Mouse (Mus musculus): ENCODE measurements at regions not wholly inside any gene's neighbourhood (a gene's known extent, or its start where the extent isn't known, plus 50 kb on each side); places are given as distances from the start of the nearest gene placed in this dataset.

GRCm38 (mm10) chr6:117237096-117237495 is 68.8 kb downstream of the Cxcl12 start:
- H3K27ac ChIP-seq = no peak overlapping the region
- WGBS = 95% methylated on average over 5 of the region's 5 CpGs
- no peak overlapping the region for H3K4me2 ChIP-seq (replicated peaks)
- H3K4me1 ChIP-seq (replicated peaks) = no peaks in the 10 kb centered on the region
- H3K4me3 ChIP-seq (replicated peaks) = no peak overlapping the region
- no peaks in the 10 kb centered on the region for H3K27me3 ChIP-seq
- H3K9ac ChIP-seq (replicated peaks) = no peak overlapping the region
- ATAC-seq = no peak
- H3K9me3 ChIP-seq = no peaks in the 10 kb centered on the region
- no peaks in the 10 kb centered on the region for H3K36me3 ChIP-seq

DNA sequence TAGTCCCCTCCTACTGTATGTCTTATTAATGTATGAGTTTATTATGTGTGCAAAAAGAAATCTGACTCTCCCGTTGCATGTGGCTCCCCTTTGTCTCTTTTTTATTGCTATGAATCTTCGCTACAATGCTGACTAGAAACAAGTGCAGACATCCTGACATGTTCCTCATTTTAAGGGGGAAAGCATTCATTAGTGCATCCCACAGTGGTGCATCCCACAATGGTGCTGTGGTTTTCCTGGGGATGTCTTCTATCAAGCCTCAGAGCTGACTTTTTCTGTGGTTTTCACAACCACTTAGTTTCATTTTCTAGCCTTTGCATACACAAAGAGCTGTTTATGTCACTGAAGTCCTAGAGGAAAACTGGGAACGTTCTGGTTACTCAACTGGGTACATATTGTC is 72.9 kb downstream of the Cxcl12 start:
- no peak for ATAC-seq
- Histone ChIP-seq H3K4me3 (replicated peaks) (no peak overlapping the region), H3K36me3 (no peaks in the 10 kb centered on the region), H3K4me2 (replicated peaks) (no peak overlapping the region), H3K27ac (no peak overlapping the region), H3K27me3 (no peaks in the 10 kb centered on the region), H3K4me1 (replicated peaks) (no peaks in the 10 kb centered on the region), H3K9me3 (no peaks in the 10 kb centered on the region), H3K9ac (replicated peaks) (no peak overlapping the region)
- 76% methylated on average over 3 of the region's 3 CpGs for WGBS

- 83% methylated on average over 5 of the region's 5 CpGs for WGBS
- Histone ChIP-seq H3K36me3 (no peaks in the 10 kb centered on the region), H3K9me3 (no peaks in the 10 kb centered on the region), H3K27me3 (no peaks in the 10 kb centered on the region), H3K27ac (no peak overlapping the region), H3K4me2 (replicated peaks) (no peak overlapping the region), H3K9ac (replicated peaks) (no peak overlapping the region), H3K4me1 (replicated peaks) (no peaks in the 10 kb centered on the region), H3K4me3 (replicated peaks) (no peak overlapping the region)
- ATAC-seq = no peak
Measured at GRCm38 (mm10) chr6:117245398-117245797, 77.1 kb downstream of the Cxcl12 start.

GRCm38 (mm10) chr6:117245849-117246248 is 77.5 kb downstream of the Cxcl12 start:
- Histone ChIP-seq H3K27me3 (no peaks in the 10 kb centered on the region), H3K4me2 (replicated peaks) (no peak overlapping the region), H3K4me3 (replicated peaks) (no peak overlapping the region), H3K9ac (replicated peaks) (no peak overlapping the region), H3K4me1 (replicated peaks) (no peaks in the 10 kb centered on the region), H3K36me3 (no peaks in the 10 kb centered on the region), H3K9me3 (no peaks in the 10 kb centered on the region), H3K27ac (no peak overlapping the region)
- ATAC-seq = no peak
- 84% methylated on average over 6 of the region's 6 CpGs for WGBS

GRCm38 (mm10) chr6:117249230-117249921 is 81.0 kb downstream of the Cxcl12 start:
- H3K4me2 ChIP-seq (replicated peaks) = no peak overlapping the region
- H3K27me3 ChIP-seq = no peaks in the 10 kb centered on the region
- WGBS = 83% methylated on average over 18 of the region's 18 CpGs
- no peak overlapping the region for H3K4me3 ChIP-seq (replicated peaks)
- no peak overlapping the region for H3K27ac ChIP-seq
- H3K4me1 ChIP-seq (replicated peaks) = peaks cover 11% of the 10 kb centered on the region
- no peaks in the 10 kb centered on the region for H3K36me3 ChIP-seq
- no peak overlapping the region for H3K9ac ChIP-seq (replicated peaks)
- no peak for ATAC-seq
- H3K9me3 ChIP-seq = no peaks in the 10 kb centered on the region

- Histone ChIP-seq H3K4me2 (replicated peaks) (no peak overlapping the region), H3K4me1 (replicated peaks) (peaks cover 15% of the 10 kb centered on the region), H3K36me3 (no peaks in the 10 kb centered on the region), H3K27me3 (no peaks in the 10 kb centered on the region), H3K9me3 (no peaks in the 10 kb centered on the region), H3K9ac (replicated peaks) (no peak overlapping the region), H3K27ac (no peak overlapping the region), H3K4me3 (replicated peaks) (no peak overlapping the region)
- no peak for ATAC-seq
- WGBS = 39% methylated on average over 2 of the region's 2 CpGs
Measured at GRCm38 (mm10) chr6:117250051-117250450, 81.7 kb downstream of the Cxcl12 start.

DNA sequence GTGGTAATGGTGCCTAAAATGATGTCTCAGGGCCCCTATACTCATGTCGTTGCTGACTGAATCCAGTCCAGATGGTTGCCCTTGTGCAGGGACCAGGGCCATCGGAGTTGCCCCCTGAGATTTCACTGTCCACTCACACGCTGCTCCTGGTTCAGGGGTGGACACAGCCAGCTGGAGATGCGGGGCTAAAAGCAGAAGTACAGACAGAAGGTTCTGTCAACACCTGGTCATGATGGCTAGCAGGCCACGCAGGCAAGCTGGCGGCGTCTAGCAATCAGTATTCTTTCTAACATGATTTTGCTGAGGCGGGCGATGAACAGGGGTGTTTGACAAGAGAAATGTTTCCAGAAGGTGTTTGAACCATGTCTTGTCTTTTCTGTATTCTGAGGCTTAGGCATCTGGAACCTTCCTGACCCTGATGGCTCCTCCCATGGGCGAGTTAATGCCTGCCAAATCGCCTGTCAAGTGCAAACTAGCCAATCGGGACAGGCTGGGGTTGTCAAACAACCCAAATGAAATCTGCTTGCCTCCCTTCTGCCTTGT is 83.1 kb downstream of the Cxcl12 start:
- H3K9ac ChIP-seq (replicated peaks) = no peak overlapping the region
- H3K4me3 ChIP-seq (replicated peaks) = no peak overlapping the region
- H3K9me3 ChIP-seq = no peaks in the 10 kb centered on the region
- H3K4me2 ChIP-seq (replicated peaks) = no peak overlapping the region
- H3K4me1 ChIP-seq (replicated peaks) = peaks cover 15% of the 10 kb centered on the region
- no peak overlapping the region for H3K27ac ChIP-seq
- H3K27me3 ChIP-seq = no peaks in the 10 kb centered on the region
- 81% methylated on average over 12 of the region's 12 CpGs for WGBS
- no peaks in the 10 kb centered on the region for H3K36me3 ChIP-seq
- ATAC-seq = no peak

GRCm38 (mm10) chr6:117252361-117252760 is 84.0 kb downstream of the Cxcl12 start:
- Histone ChIP-seq H3K4me2 (replicated peaks) (no peak overlapping the region), H3K27me3 (no peaks in the 10 kb centered on the region), H3K9ac (replicated peaks) (no peak overlapping the region), H3K36me3 (no peaks in the 10 kb centered on the region), H3K9me3 (no peaks in the 10 kb centered on the region), H3K27ac (no peak overlapping the region), H3K4me3 (replicated peaks) (no peak overlapping the region), H3K4me1 (replicated peaks) (peaks cover 15% of the 10 kb centered on the region)
- ATAC-seq = no peak
- 69% methylated on average over 2 of the region's 2 CpGs for WGBS

DNA sequence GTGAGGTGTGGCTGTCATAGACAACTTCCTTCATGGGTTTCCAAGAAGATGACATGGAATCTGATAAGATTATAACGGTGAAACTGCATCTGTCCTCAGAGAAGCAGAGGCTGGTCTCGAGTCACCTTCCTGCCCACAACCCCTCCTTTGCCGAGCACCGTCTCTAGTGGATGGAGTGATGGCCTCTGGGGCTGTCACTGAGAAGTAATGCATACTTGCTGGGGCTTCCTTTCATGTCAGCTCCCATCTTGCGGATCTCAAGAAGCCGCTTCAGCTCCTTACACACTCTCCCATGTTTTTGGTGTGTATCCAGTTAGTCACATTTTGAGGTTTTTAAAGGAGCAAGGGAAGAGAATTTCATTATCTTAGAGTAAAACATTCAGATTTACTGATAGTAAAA is 84.7 kb downstream of the Cxcl12 start:
- 82% methylated on average over 6 of the region's 6 CpGs for WGBS
- Histone ChIP-seq H3K9me3 (no peaks in the 10 kb centered on the region), H3K4me3 (replicated peaks) (no peak overlapping the region), H3K36me3 (no peaks in the 10 kb centered on the region), H3K4me1 (replicated peaks) (peaks cover 15% of the 10 kb centered on the region), H3K9ac (replicated peaks) (no peak overlapping the region), H3K27ac (no peak overlapping the region), H3K27me3 (no peaks in the 10 kb centered on the region), H3K4me2 (replicated peaks) (no peak overlapping the region)
- no peak for ATAC-seq

DNA sequence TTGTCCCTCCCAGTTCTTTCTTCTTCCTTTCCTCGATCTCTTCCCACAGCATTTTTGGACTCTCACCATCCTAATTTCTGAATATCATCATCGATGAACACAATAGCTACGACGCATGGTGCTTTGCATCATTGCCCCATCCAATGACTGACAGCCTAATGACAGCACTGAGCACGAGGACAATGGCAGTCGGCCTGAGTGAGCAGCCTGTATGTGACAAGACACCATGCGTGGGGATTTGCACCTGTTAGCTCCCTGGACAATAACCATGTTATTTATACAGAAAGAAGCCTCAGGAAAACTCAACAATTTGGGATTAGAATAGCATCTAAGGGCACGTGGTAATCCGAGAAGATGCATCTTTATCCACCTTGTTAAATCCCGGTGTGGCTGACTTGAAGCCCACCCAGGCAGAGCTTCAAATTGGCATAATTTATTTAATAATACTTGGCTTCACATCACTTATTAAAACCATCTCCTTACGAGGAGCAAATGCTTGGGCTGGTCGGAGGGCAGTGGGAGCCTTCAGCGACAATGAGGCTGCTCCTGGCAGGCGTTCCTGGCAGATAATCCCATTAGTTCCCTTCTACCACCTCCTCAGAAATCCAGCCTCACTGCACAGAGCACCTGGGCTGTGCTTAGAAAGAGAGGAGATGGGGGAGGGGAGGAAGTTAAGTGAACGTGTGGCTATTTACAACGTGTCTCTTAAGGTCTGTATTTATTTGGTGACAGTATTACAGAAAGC is 85.4 kb downstream of the Cxcl12 start:
- Histone ChIP-seq H3K27ac (no peak overlapping the region), H3K9ac (replicated peaks) (no peak overlapping the region), H3K27me3 (no peaks in the 10 kb centered on the region), H3K4me3 (replicated peaks) (no peak overlapping the region), H3K9me3 (no peaks in the 10 kb centered on the region), H3K36me3 (no peaks in the 10 kb centered on the region), H3K4me2 (replicated peaks) (no peak overlapping the region), H3K4me1 (replicated peaks) (peaks cover 15% of the 10 kb centered on the region)
- peak; percentile 73 for ATAC-seq
- WGBS = 11% methylated on average over 16 of the region's 16 CpGs

- H3K9ac ChIP-seq (replicated peaks) = no peak overlapping the region
- H3K27me3 ChIP-seq = no peaks in the 10 kb centered on the region
- H3K4me3 ChIP-seq (replicated peaks) = no peak overlapping the region
- 65% methylated on average over 3 of the region's 3 CpGs for WGBS
- no peaks in the 10 kb centered on the region for H3K36me3 ChIP-seq
- peaks cover 15% of the 10 kb centered on the region for H3K4me1 ChIP-seq (replicated peaks)
- ATAC-seq = peak; percentile 80
- no peaks in the 10 kb centered on the region for H3K9me3 ChIP-seq
- H3K4me2 ChIP-seq (replicated peaks) = no peak overlapping the region
- H3K27ac ChIP-seq = no peak overlapping the region
Measured at GRCm38 (mm10) chr6:117254620-117255228, 86.4 kb downstream of the Cxcl12 start.

DNA sequence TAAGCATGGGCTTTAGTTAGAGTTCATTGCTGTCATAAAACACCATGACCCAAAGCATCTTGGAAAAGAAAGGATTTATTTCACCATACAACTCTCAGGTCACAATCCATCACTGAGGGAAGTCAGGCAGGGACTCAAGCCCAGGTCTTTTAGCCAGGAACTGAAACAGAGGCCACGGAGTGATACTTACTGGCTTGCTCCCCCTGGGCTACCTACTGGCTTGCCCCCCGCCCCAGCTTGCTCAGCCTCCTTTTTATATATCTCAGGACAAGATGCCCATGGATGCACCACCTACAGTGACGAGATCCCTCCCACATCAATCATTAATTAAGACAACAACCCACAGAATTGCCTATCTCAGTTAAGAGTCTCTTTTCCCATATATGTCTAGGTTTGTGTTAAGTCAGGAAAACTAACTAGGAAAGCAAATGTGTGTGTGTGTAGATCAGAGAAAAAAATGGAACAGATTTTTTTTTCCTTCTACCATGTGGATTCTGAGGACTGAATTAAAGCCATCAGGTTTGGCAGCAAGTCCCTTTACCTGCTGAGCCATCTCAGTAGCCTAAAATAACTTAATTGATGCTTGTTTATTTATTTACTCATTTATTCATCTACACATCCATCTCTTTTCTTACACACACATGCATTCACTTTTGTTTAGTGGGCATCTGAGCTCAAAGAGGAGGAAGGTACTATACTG is 87.2 kb downstream of the Cxcl12 start:
- no peak for ATAC-seq

More for the DNA sequence above, 87.2 kb downstream of the Cxcl12 start:
- H3K4me3 ChIP-seq (replicated peaks) = no peak overlapping the region
- H3K27ac ChIP-seq = no peak overlapping the region
- 71% methylated on average over 3 of the region's 3 CpGs for WGBS
- no peaks in the 10 kb centered on the region for H3K27me3 ChIP-seq
- H3K36me3 ChIP-seq = no peaks in the 10 kb centered on the region
- H3K4me2 ChIP-seq (replicated peaks) = no peak overlapping the region
- H3K4me1 ChIP-seq (replicated peaks) = peaks cover 15% of the 10 kb centered on the region
- H3K9ac ChIP-seq (replicated peaks) = no peak overlapping the region
- no peaks in the 10 kb centered on the region for H3K9me3 ChIP-seq
